Mouse (Mus musculus) embryonic facial prominence, embryonic 11.5 days (tissue): ENCODE data around the gene Adam22. TPM values are rescaled to one million over a fixed set of nuclear protein-coding genes. Genes with fewer than 3 reads are reported as not detected.

Experiments used
- microRNA-seq: library from miRNA; unstranded; fragments of <30 nt; microRNA quantifications from one replicate; pipeline ENCODE4, GENCODE M21; 2016; ENCODE audit warnings: borderline number of aligned reads
- polyA plus RNA-seq: library from polyadenylated mRNA; unstranded; fragments of >200 nt; fragmentation: Nextera tagmentation; extraction: Ambion mirVana; gene quantifications from 2 replicates; pipeline ENCODE4 v1.2.1, GENCODE M21; 2014

The Adam22 gene
- polyA plus RNA-seq, 1 experiment from 2014 or later, result 12.1 TPM

Small RNA genes within 50 kb of the gene (microRNA-seq; reads per million reads assigned to microRNA genes)
- not detected for gene Gm24196

Other genes starting within 250 kb of the Adam22 start
- gene Dbf4, start 54.6 kb upstream of the Adam22 start, polyA plus RNA-seq, result 84.4 and 97.8 TPM in 2 replicates
- 8.5 and 9.1 TPM in 2 replicates for gene Slc25a40, start 54.7 kb upstream of the Adam22 start, polyA plus RNA-seq